Mouse (Mus musculus) CH12.LX (cell line): ENCODE results near the gene Ehd2. TPM values are rescaled to one million over a fixed set of nuclear protein-coding genes. Genes with fewer than 3 reads are reported as not detected.

ENCODE experiments used
- DNase-seq: peaks from one replicate; pipeline ENCODE4 v3.0.0-alpha.2; 2013; ENCODE audit errors: extremely low read depth
- H3K27ac ChIP-seq: 2 replicates; pipeline ENCODE4 v1.5.1; 2012; ENCODE audit warnings: low read depth, mild to moderate bottlenecking, control low read depth, moderate library complexity; ENCODE audit not compliant: insufficient read depth
- H3K27me3 ChIP-seq: replicated peaks from 2 replicates; pipeline ENCODE3; 2012; ENCODE audit warnings: inconsistent platforms
- H3K36me3 ChIP-seq, 2 experiments: replicated peaks in 1 of 2; 2 replicates each; pipeline versions ENCODE3 to v1.6.1; 2012; ENCODE audit warnings: inconsistent platforms in 1 of 2, low read length in 1 of 2, mild to moderate bottlenecking in 1 of 2, mixed read lengths in 1 of 2, moderate library complexity in 1 of 2; ENCODE audit not compliant: control insufficient read depth in 1 of 2, insufficient read depth in 1 of 2
- H3K4me1 ChIP-seq, 2 experiments: 2 replicates each; pipeline ENCODE4 v1.6.1; 2012; ENCODE audit warnings: inconsistent platforms in 1 of 2, moderate library complexity in 1 of 2; ENCODE audit not compliant: insufficient read depth in 2 of 2, control insufficient read depth in 1 of 2
- H3K4me2 ChIP-seq: 2 replicates; pipeline ENCODE4 v1.6.1; 2012; ENCODE audit warnings: low read depth, mild to moderate bottlenecking, control low read depth; ENCODE audit not compliant: poor library complexity, insufficient read depth, severe bottlenecking
- H3K4me3 ChIP-seq, 3 experiments: fragments of 150-350 bp in 1 of 3; sonication (generic) in 1 of 3; replicated peaks in 1 of 3; 2 replicates each; pipeline versions ENCODE3 to v1.5.1; 2011 to 2012; ENCODE audit warnings: low read depth in 2 of 3, low read length in 2 of 3, mild to moderate bottlenecking in 2 of 3, moderate library complexity in 2 of 3, control low read depth in 1 of 3, improper control_type of control experiment in 1 of 3, inconsistent platforms in 1 of 3, mixed read lengths in 1 of 3; ENCODE audit not compliant: poor library complexity in 1 of 3
- H3K79me2 ChIP-seq: replicated peaks from 2 replicates; pipeline ENCODE4 v1.6.1; 2012; ENCODE audit warnings: mild to moderate bottlenecking, moderate library complexity; ENCODE audit not compliant: control insufficient read depth, poor library complexity, insufficient read depth, severe bottlenecking; ENCODE audit errors: extremely low read depth
- H3K9ac ChIP-seq: 2 replicates; pipeline ENCODE4 v1.6.1; 2012; ENCODE audit warnings: low read depth, mild to moderate bottlenecking, control low read depth, moderate library complexity; ENCODE audit not compliant: insufficient read depth
- H3K9me3 ChIP-seq: replicated peaks from 2 replicates; pipeline ENCODE3; 2012; ENCODE audit warnings: low read length, inconsistent platforms, mixed read lengths
- BHLHE40 ChIP-seq: IDR thresholded peaks from 2 replicates; pipeline ENCODE4 v1.6.1; 2011; ENCODE audit warnings: mild to moderate bottlenecking, low read depth, low read length, improper control_type of control experiment
- CHD2 ChIP-seq: IDR thresholded peaks from 2 replicates; pipeline ENCODE4 v1.6.1; 2011; ENCODE audit warnings: low read length, improper control_type of control experiment
- CTCF ChIP-seq, 2 experiments: IDR thresholded peaks in 1 of 2; conservative IDR thresholded peaks in 1 of 2; 2 replicates each; pipeline ENCODE4 v1.5.1; 2011 to 2012; ENCODE audit warnings: low read depth in 2 of 2, low read length in 2 of 2, improper control_type of control experiment in 1 of 2, inconsistent platforms in 1 of 2, mild to moderate bottlenecking in 1 of 2, moderate library complexity in 1 of 2
- E2F4 ChIP-seq: IDR thresholded peaks from 2 replicates; pipeline ENCODE4 v1.6.1; 2011; ENCODE audit warnings: low read depth, low read length, improper control_type of control experiment; ENCODE audit not compliant: insufficient replicate concordance
- ELF1 ChIP-seq: IDR thresholded peaks from 2 replicates; pipeline ENCODE4 v1.6.1; 2014; ENCODE audit warnings: low read depth, mild to moderate bottlenecking, inconsistent platforms, low read length, improper control_type of control experiment
- EP300 ChIP-seq: IDR thresholded peaks from 2 replicates; pipeline ENCODE4 v1.6.1; 2011; ENCODE audit warnings: low read length, improper control_type of control experiment
- ETS1 ChIP-seq: conservative IDR thresholded peaks from 2 replicates; pipeline ENCODE4 v1.6.1; 2012; ENCODE audit warnings: low read depth, mild to moderate bottlenecking, inconsistent platforms, low read length, improper control_type of control experiment, moderate library complexity
- GABPA ChIP-seq: IDR thresholded peaks from 2 replicates; pipeline ENCODE4 v1.6.1; 2012; ENCODE audit warnings: low read depth, low read length, improper control_type of control experiment, inconsistent platforms; ENCODE audit not compliant: insufficient replicate concordance
- HCFC1 ChIP-seq: IDR thresholded peaks from 2 replicates; pipeline ENCODE4 v1.6.1; 2012; ENCODE audit warnings: low read depth, mild to moderate bottlenecking, inconsistent platforms, low read length, improper control_type of control experiment
- JUN ChIP-seq: IDR thresholded peaks from 2 replicates; pipeline ENCODE4 v1.6.1; 2011; ENCODE audit warnings: low read depth, mild to moderate bottlenecking, low read length, improper control_type of control experiment, moderate library complexity; ENCODE audit not compliant: insufficient read depth
- KAT2A ChIP-seq: IDR thresholded peaks from 2 replicates; pipeline ENCODE4 v1.6.1; 2012; ENCODE audit warnings: low read length, improper control_type of control experiment, inconsistent platforms; ENCODE audit not compliant: insufficient replicate concordance
- MAFK ChIP-seq: IDR thresholded peaks from 2 replicates; pipeline ENCODE4 v1.6.1; 2011; ENCODE audit warnings: low read length, improper control_type of control experiment; ENCODE audit not compliant: insufficient replicate concordance
- MAX ChIP-seq: IDR thresholded peaks from 2 replicates; pipeline ENCODE4 v1.6.1; 2011; ENCODE audit warnings: low read length, improper control_type of control experiment
- MEF2A ChIP-seq: IDR thresholded peaks from 2 replicates; pipeline ENCODE4 v1.6.1; 2014; ENCODE audit warnings: low read depth, mild to moderate bottlenecking, inconsistent platforms, low read length, improper control_type of control experiment, borderline replicate concordance
- MYC ChIP-seq: IDR thresholded peaks from 2 replicates; pipeline ENCODE4 v1.6.1; 2011; ENCODE audit warnings: low read depth, mild to moderate bottlenecking, improper control_type of control experiment, low read length
- NRF1 ChIP-seq: IDR thresholded peaks from 2 replicates; pipeline ENCODE4 v1.6.1; 2014; ENCODE audit warnings: low read depth, mild to moderate bottlenecking, inconsistent platforms, low read length, improper control_type of control experiment, moderate library complexity
- POLR2AphosphoS2 ChIP-seq: IDR thresholded peaks from 2 replicates; pipeline ENCODE4 v1.6.1; 2011; ENCODE audit warnings: low read depth, low read length, improper control_type of control experiment
- RAD21 ChIP-seq: IDR thresholded peaks from 2 replicates; pipeline ENCODE4 v1.6.1; 2011; ENCODE audit warnings: low read depth, mild to moderate bottlenecking, low read length, improper control_type of control experiment, moderate library complexity
- SIN3A ChIP-seq: IDR thresholded peaks from 2 replicates; pipeline ENCODE4 v1.6.1; 2012; ENCODE audit warnings: low read length, improper control_type of control experiment, inconsistent platforms
- SMC3 ChIP-seq: IDR thresholded peaks from 2 replicates; pipeline ENCODE4 v1.6.1; 2011; ENCODE audit warnings: low read depth, low read length, improper control_type of control experiment
- UBTF ChIP-seq: IDR thresholded peaks from 2 replicates; pipeline ENCODE4 v1.6.1; 2012; ENCODE audit warnings: low read depth, mild to moderate bottlenecking, inconsistent platforms, low read length, improper control_type of control experiment, moderate library complexity
- USF2 ChIP-seq: conservative IDR thresholded peaks from 2 replicates; pipeline ENCODE4 v1.6.1; 2011; ENCODE audit warnings: low read depth, low read length, improper control_type of control experiment
- ZC3H11A ChIP-seq: IDR thresholded peaks from 2 replicates; pipeline ENCODE4 v1.6.1; 2012; ENCODE audit warnings: low read depth, mild to moderate bottlenecking, inconsistent platforms, low read length, improper control_type of control experiment
- ZKSCAN1 ChIP-seq: IDR thresholded peaks from 2 replicates; pipeline ENCODE4 v1.6.1; 2012; ENCODE audit warnings: low read depth, inconsistent platforms, low read length, improper control_type of control experiment, borderline replicate concordance
- ZNF384 ChIP-seq: IDR thresholded peaks from 2 replicates; pipeline ENCODE4 v1.6.1; 2012; ENCODE audit warnings: low read depth, low read length, improper control_type of control experiment, inconsistent platforms
- dilution Hi-C: fragments of 300-500 bp; cut with MboI; formaldehyde crosslinking; loops from 2 replicates; pipeline ENCODE4 v1.14.3; 2020; ENCODE audit warnings: low sequenced_read_pairs; ENCODE audit not compliant: extremely low pct_unique_long_range_greater_than_20kb, extremely low pct_ligation_motif_present
- in situ Hi-C: fragments of 300-500 bp; cut with MboI; formaldehyde crosslinking; loops from 3 replicates; pipeline ENCODE4 v1.14.3; 2019; ENCODE audit warnings: low sequenced_read_pairs, low pct_ligation_motif_present, low pct_unique_long_range_greater_than_20kb, mixed read lengths
- polyA plus RNA-seq: library from polyadenylated mRNA; unstranded; fragments of >175 nt; gene quantifications from 2 replicates; pipeline ENCODE4 v1.2.1, GENCODE M21; 2012; ENCODE audit warnings: low read depth; ENCODE audit not compliant: insufficient read length
- total RNA-seq, 2 experiments: library from RNA; depleted of rRNA; stranded (reverse); fragments of 300-350 nt in 1 of 2; fragments of >200 nt in 1 of 2; gene quantifications; 2 replicates each; pipeline ENCODE4 v1.2.3; 2012 to 2014

The Ehd2 gene
- total and polyA plus RNA-seq, 3 experiments = 1.2 to 7.0 (median 5.2) TPM

GRCm38 (mm10) chr7:15948381-15948941 lies 18.9 kb downstream of the Ehd2 start (continued):
- TF ChIP-seq USF2 (no peak), ZC3H11A (0 out of 2 replicates have a peak, but pooled peaks have one; percentile 2)

GRCm38 (mm10) chr7:15947653-15948260 lies 19.6 kb downstream of the Ehd2 start:
- Histone ChIP-seq H3K27me3 (no peaks in the 10 kb centered on the region), H3K9ac (peak overlapping the region; percentile 55), H3K4me3 (peak overlapping the region in 2 of 3 experiments; percentile 3 to 28), H3K27ac (peak overlapping the region; percentile 36; the same call in 1 of the 2 replicates), H3K9me3 (no peaks in the 10 kb centered on the region), H3K4me2 (peak overlapping the region; percentile 89), H3K4me1 (peaks cover 16 to 47% of the 10 kb centered on the region in 2 experiments), H3K36me3 (peaks cover 25 to 28% of the 10 kb centered on the region in 2 experiments), H3K79me2 (peaks cover 27% of the 10 kb centered on the region)
- dilution Hi-C loops (no loop called here), in situ Hi-C loops (loop anchor here (25.0 kb wide), 1 partner anchor 840 kb away; the partner anchor contains the start of gene Slc1a5)
- TF ChIP-seq MEF2A (no peak), CHD2 (peak; percentile 49)
- no peak for DNase-seq

- in situ Hi-C loops = loop anchor here (25.0 kb wide), 1 partner anchor 841 kb away; the partner anchor contains the start of gene Slc1a5
- peak within 1 kb of the TSS; percentile 92 for H3K4me2 ChIP-seq
- no peaks in the 10 kb centered on the region for H3K27me3 ChIP-seq
- peaks cover 16 to 47% of the 10 kb centered on the region in 2 experiments for H3K4me1 ChIP-seq
- no peaks in the 10 kb centered on the region for H3K9me3 ChIP-seq
- peak; percentile 98 for DNase-seq
- H3K9ac ChIP-seq = peak within 1 kb of the TSS; percentile 79
- H3K27ac ChIP-seq = peak within 1 kb of the TSS; percentile 76
- dilution Hi-C loops = no loop called here
- peak within 1 kb of the TSS; percentile 67 to 96 (median 68) for H3K4me3 ChIP-seq
- peaks cover 43 to 46% of the 10 kb centered on the region in 2 experiments for H3K36me3 ChIP-seq
- peaks cover 28% of the 10 kb centered on the region for H3K79me2 ChIP-seq
- TF ChIP-seq SMC3 (no peak), JUN (no peak), MYC (peak; percentile 80; the same call in 1 of the 2 replicates), MAX (peak; percentile 72), BHLHE40 (peak; percentile 92), CTCF (conservative IDR thresholded peaks at IDR 0.05 in 1 of 2, IDR thresholded peaks at IDR 0.05 in 1 of 2; ENCODE audit: low read depth in 2 of 2, low read length in 2 of 2) (no peak), ELF1 (peak; percentile 89), KAT2A (peak; percentile 79; the same call in 1 of the 2 replicates), ETS1 (peak; percentile 60), ZNF384 (no peak), POLR2AphosphoS2 (no peak), GABPA (peak; percentile 91), SIN3A (no peak; the same call in none of the 2 replicates), ZC3H11A (no peak), UBTF (0 out of 2 replicates have a peak, but pooled peaks have one; percentile 4), ZKSCAN1 (no peak), EP300 (no peak), RAD21 (no peak), HCFC1 (peak; percentile 86), NRF1 (peak; percentile 63), MAFK (no peak), E2F4 (peak; percentile 32; the same call in 1 of the 2 replicates), MEF2A (no peak), USF2 (no peak)
Observed at GRCm38 (mm10) chr7:15945721-15946536, 21.4 kb downstream of the Ehd2 start, which contains the start of gene Nop53. Gene Nop53 (minus strand): TSS chr7:15946074.
